25 mouse cellular contexts compared by ENCODE assay signal in the genomic region with DNA sequence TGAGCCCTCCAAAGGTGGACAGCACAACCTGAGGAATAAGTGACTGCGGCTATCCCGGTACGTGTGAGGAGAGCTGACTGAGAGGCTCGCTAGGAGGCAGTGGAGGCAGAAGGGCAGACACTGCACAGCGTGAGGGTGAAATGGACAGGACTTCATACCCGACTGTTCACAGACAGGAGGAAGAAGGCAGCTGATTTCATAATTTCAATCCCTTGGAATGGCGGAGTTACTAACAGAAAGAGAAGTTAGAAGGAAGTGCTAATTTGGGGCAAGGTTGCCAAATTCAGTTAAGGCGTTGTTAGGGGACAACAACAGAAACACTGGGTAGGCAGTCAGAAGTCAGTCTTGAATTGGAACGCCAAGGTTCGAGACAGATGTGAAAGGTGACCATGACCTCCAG.
"Had no signal": no experiment of that assay in that cellular context is flagged by ENCODE, and none has a peak within 500 bp of the region (broad histone marks: within the 10 kb centered on the region; RNA-seq: fewer than 3 reads in every experiment).

No protein-coding gene starts in this region.

- H3K27ac ChIP-seq: heart, embryonic 10.5 days; hindbrain, embryonic 10.5 days; hindbrain, embryonic 12.5 days; hindbrain, embryonic 14.5 days; intestine, embryonic 15.5 days; layer of hippocampus, adult 2 months; limb, embryonic 13.5 days; limb, embryonic 15.5 days had no signal

- H3K4me3 ChIP-seq: heart, embryonic 10.5 days; heart, embryonic 12.5 days; hindbrain, embryonic 10.5 days; hindbrain, embryonic 12.5 days; intestine, embryonic 15.5 days; layer of hippocampus, adult 2 months; limb, embryonic 13.5 days; limb, embryonic 15.5 days had no signal

- H3K4me1 ChIP-seq: heart, embryonic 10.5 days; heart, embryonic 12.5 days; hindbrain, embryonic 12.5 days; intestine, embryonic 15.5 days; limb, embryonic 13.5 days; limb, embryonic 15.5 days had no signal

- ATAC-seq: forebrain, postnatal 0 days; hindbrain, embryonic 16.5 days; inflammation-experienced regulatory T-cells, adult 6 months; intestine, embryonic 15.5 days; intestine, postnatal 0 days had no signal

- H3K27me3 ChIP-seq: heart, embryonic 12.5 days; hindbrain, embryonic 12.5 days; intestine, embryonic 15.5 days; limb, embryonic 13.5 days; limb, embryonic 15.5 days had no signal

- DNase-seq: forebrain, postnatal 0 days; gastrocnemius, postnatal 14 days; gastrocnemius, postnatal 36 days; heart, adult 18-20 months; heart, postnatal 10 days; heart, postnatal 4 days; kidney, adult 18-20 months; kidney, adult 8-10 months; kidney, postnatal 10 days; kidney, postnatal 25 days; kidney, postnatal 4 days; layer of hippocampus, postnatal 36 days; left cerebral cortex, postnatal 4 days had no signal

- H3K9ac ChIP-seq: forebrain, postnatal 0 days; heart, embryonic 12.5 days; hindbrain, embryonic 12.5 days; hindbrain, embryonic 14.5 days; intestine, embryonic 15.5 days; limb, embryonic 13.5 days; limb, embryonic 15.5 days had no signal
